Mouse (Mus musculus) forebrain, embryonic 14.5 days (tissue): ENCODE measurements around the gene Kmt2d. TPM values are rescaled to one million over a fixed set of nuclear protein-coding genes. Genes with fewer than 3 reads are reported as not detected.

Experiments used
- ATAC-seq: fragments of 200-750 bp; cut with Nextera tagmentation; 2 replicates; pipeline ENCODE4 v1.8.0; 2017; ENCODE audit warnings: mild to moderate bottlenecking, moderate library complexity
- DNase-seq: peaks from one replicate; pipeline ENCODE4 v3.0.0-alpha.2; 2015; ENCODE audit warnings: low spot score
- H3K27ac ChIP-seq: fragments of 300-500 bp; sonication (generic); 2 replicates; pipeline ENCODE4 v1.5.1; 2014; ENCODE audit warnings: low read depth, mild to moderate bottlenecking, control low read depth, low read length, moderate library complexity
- H3K27me3 ChIP-seq: fragments of 300-500 bp; sonication (generic); replicated peaks from 2 replicates; pipeline ENCODE4 v1.6.1; 2014; ENCODE audit warnings: low read length, control low read depth, mixed read lengths; ENCODE audit not compliant: control insufficient read depth, insufficient read depth
- H3K36me3 ChIP-seq: fragments of 300-500 bp; sonication (generic); 2 replicates; pipeline ENCODE4 v1.6.1; 2014; ENCODE audit warnings: low read length, control low read depth; ENCODE audit not compliant: control insufficient read depth, insufficient read depth
- H3K4me1 ChIP-seq: fragments of 300-500 bp; sonication (generic); 2 replicates; pipeline ENCODE4 v1.6.1; 2014; ENCODE audit warnings: antibody characterized with exemption, low read length, control low read depth; ENCODE audit not compliant: control insufficient read depth, insufficient read depth
- H3K4me2 ChIP-seq: fragments of 300-500 bp; sonication (generic); 2 replicates; pipeline ENCODE4 v1.6.1; 2014; ENCODE audit warnings: mild to moderate bottlenecking, control low read depth, low read length
- H3K4me3 ChIP-seq: fragments of 300-500 bp; sonication (generic); 2 replicates; pipeline ENCODE4 v1.5.1; 2014; ENCODE audit warnings: low read depth, low read length, control low read depth
- H3K9ac ChIP-seq: fragments of 300-500 bp; sonication (generic); 2 replicates; pipeline ENCODE4 v1.6.1; 2014; ENCODE audit warnings: mild to moderate bottlenecking, low read length, control low read depth, moderate library complexity
- H3K9me3 ChIP-seq: fragments of 300-500 bp; sonication (generic); replicated peaks from 2 replicates; pipeline ENCODE4 v1.6.1; 2016; ENCODE audit warnings: low read length, control low read depth, mixed read lengths; ENCODE audit not compliant: control insufficient read depth
- WGBS: fragments of 180-500 bp; shearing (Covaris S2); extraction: QIAGEN DNeasy Blood & Tissue Kit; methylation state at CpG from one replicate; pipeline ENCODE4 v1.1.7; 2014; 5-methylcytosine and 5-hydroxymethylcytosine counted together
- polyA plus RNA-seq: library from polyadenylated mRNA; unstranded; fragments of >200 nt; fragmentation: Nextera tagmentation; extraction: Ambion mirVana; gene quantifications from 2 replicates; pipeline ENCODE4 v1.2.1, GENCODE M21; 2014

Kmt2d gene
- polyA plus RNA-seq, 1 experiment from 2014 or later: 8.0 TPM

GRCm38 (mm10) chr15:98805324-98806040 lies 65.5 kb downstream of the Kmt2d start:
- Histone ChIP-seq H3K36me3 (no peaks in the 10 kb centered on the region), H3K4me2 (peak overlapping the region; percentile 76), H3K27me3 (peaks cover 100% of the 10 kb centered on the region), H3K9me3 (no peaks in the 10 kb centered on the region), H3K4me1 (peaks cover 6% of the 10 kb centered on the region; the same call in 1 of the 2 replicates), H3K27ac (no peak overlapping the region), H3K9ac (peak overlapping the region; percentile 59), H3K4me3 (peak overlapping the region; percentile 37)
- ATAC-seq (peak; percentile 66), DNase-seq (peak; percentile 82)
- 1% methylated on average over 63 of the region's 64 CpGs for WGBS

- peaks cover 6% of the 10 kb centered on the region; the same call in 1 of the 2 replicates for H3K4me1 ChIP-seq
- H3K9me3 ChIP-seq: no peaks in the 10 kb centered on the region
- H3K36me3 ChIP-seq: no peaks in the 10 kb centered on the region
- peaks cover 94% of the 10 kb centered on the region for H3K27me3 ChIP-seq
- ATAC-seq (peak; percentile 49), DNase-seq (peak; percentile 83)
- no peak overlapping the region for H3K9ac ChIP-seq
- WGBS: under 1% methylated on average over 32 of the region's 32 CpGs
- no peak overlapping the region for H3K4me3 ChIP-seq
- no peak overlapping the region for H3K27ac ChIP-seq
- peak overlapping the region; percentile 32; the same call in 1 of the 2 replicates for H3K4me2 ChIP-seq
Measured at GRCm38 (mm10) chr15:98804054-98804453, 67.0 kb downstream of the Kmt2d start.

GRCm38 (mm10) chr15:98802926-98803325 lies 68.1 kb downstream of the Kmt2d start:
- no peaks in the 10 kb centered on the region for H3K9me3 ChIP-seq
- H3K27ac ChIP-seq: no peak overlapping the region
- no peak overlapping the region for H3K9ac ChIP-seq
- ATAC-seq (no peak), DNase-seq (no peak)
- H3K4me3 ChIP-seq: no peak overlapping the region
- no peak overlapping the region for H3K4me2 ChIP-seq
- H3K4me1 ChIP-seq: peaks cover 15% of the 10 kb centered on the region
- no peaks in the 10 kb centered on the region for H3K36me3 ChIP-seq
- peaks cover 93% of the 10 kb centered on the region for H3K27me3 ChIP-seq
- under 1% methylated on average over 8 of the region's 8 CpGs for WGBS

GRCm38 (mm10) chr15:98799396-98799795 lies 71.6 kb downstream of the Kmt2d start:
- Histone ChIP-seq H3K27ac (no peak overlapping the region), H3K4me1 (peaks cover 15% of the 10 kb centered on the region), H3K36me3 (no peaks in the 10 kb centered on the region), H3K4me3 (no peak overlapping the region), H3K9me3 (no peaks in the 10 kb centered on the region), H3K9ac (no peak overlapping the region), H3K4me2 (no peak overlapping the region), H3K27me3 (peaks cover 86% of the 10 kb centered on the region)
- DNase-seq: peak; percentile 80
- WGBS: 13% methylated on average over 12 of the region's 12 CpGs
- no peak for ATAC-seq

- WGBS: 43% methylated on average over 3 of the region's 3 CpGs
- H3K36me3 ChIP-seq: no peaks in the 10 kb centered on the region
- H3K27ac ChIP-seq: no peak overlapping the region
- no peaks in the 10 kb centered on the region for H3K9me3 ChIP-seq
- H3K4me3 ChIP-seq: no peak overlapping the region
- ATAC-seq: no peak
- H3K4me1 ChIP-seq: peaks cover 15% of the 10 kb centered on the region
- H3K27me3 ChIP-seq: peaks cover 86% of the 10 kb centered on the region
- H3K9ac ChIP-seq: no peak overlapping the region
- no peak overlapping the region for H3K4me2 ChIP-seq
- no peak for DNase-seq
Measured at GRCm38 (mm10) chr15:98798903-98799302, 72.1 kb downstream of the Kmt2d start.

- DNase-seq: peak; percentile 82
- no peak overlapping the region for H3K27ac ChIP-seq
- ATAC-seq: peak; percentile 88
Measured at GRCm38 (mm10) chr15:98797835-98798492, 73.0 kb downstream of the Kmt2d start.

GRCm38 (mm10) chr15:98796803-98797595 lies 74.0 kb downstream of the Kmt2d start:
- peaks cover 86% of the 10 kb centered on the region for H3K27me3 ChIP-seq
- no peaks in the 10 kb centered on the region for H3K36me3 ChIP-seq
- WGBS: 1% methylated on average over 13 of the region's 13 CpGs
- no peak overlapping the region for H3K9ac ChIP-seq
- H3K4me1 ChIP-seq: peaks cover 15% of the 10 kb centered on the region
- no peaks in the 10 kb centered on the region for H3K9me3 ChIP-seq
- no peak for ATAC-seq
- no peak overlapping the region for H3K27ac ChIP-seq
- no peak overlapping the region for H3K4me3 ChIP-seq
- H3K4me2 ChIP-seq: no peak overlapping the region
- DNase-seq: peak; percentile 78

More at GRCm38 (mm10) chr15:98797835-98798492, 73.0 kb downstream of the Kmt2d start:
- H3K9ac ChIP-seq: no peak overlapping the region
- peaks cover 15% of the 10 kb centered on the region for H3K4me1 ChIP-seq
- no peaks in the 10 kb centered on the region for H3K36me3 ChIP-seq
- H3K9me3 ChIP-seq: no peaks in the 10 kb centered on the region
- H3K27me3 ChIP-seq: peaks cover 86% of the 10 kb centered on the region
- no peak overlapping the region for H3K4me3 ChIP-seq
- 1% methylated on average over 28 of the region's 28 CpGs for WGBS
- peak overlapping the region; percentile 27 for H3K4me2 ChIP-seq

- Histone ChIP-seq H3K36me3 (no peaks in the 10 kb centered on the region), H3K27ac (no peak overlapping the region), H3K4me2 (peak overlapping the region; percentile 39; the same call in 1 of the 2 replicates), H3K4me1 (peaks cover 10% of the 10 kb centered on the region), H3K27me3 (peaks cover 92% of the 10 kb centered on the region), H3K9ac (no peak overlapping the region), H3K4me3 (peak overlapping the region; percentile 25; the same call in 1 of the 2 replicates), H3K9me3 (no peaks in the 10 kb centered on the region)
- whole genome bisulfite sequencing: 2% methylated on average over 13 of the region's 13 CpGs
- DNase-seq: no peak
- no peak for ATAC-seq
Measured at GRCm38 (mm10) chr15:98793141-98793698, 77.8 kb downstream of the Kmt2d start.
